7 mouse cellular contexts compared by ENCODE assay signal in genomic region chr6:128845319-128845979, GRCm38 (mm10). TPM values are rescaled to one million over a fixed set of nuclear protein-coding genes. Genes with fewer than 3 reads are reported as not detected.
A peak's percentile ranks its signal among the peaks of the same experiment; 100 is the strongest.
DNase-seq lines count a peak whose midpoint lies in the region; ATAC-seq lines count a peak whose summit lies in the region.

No protein-coding gene starts in this region.

- 28% methylated on average over 7 of the region's 7 CpGs for WGBS in hindbrain, embryonic 16.5 days

- ATAC-seq in hindbrain, embryonic 16.5 days = no peak

- H3K4me3 ChIP-seq in hindbrain, embryonic 16.5 days (ENCODE audit: low read length) = no peak overlapping the region
- peak overlapping the region; percentile 88 for H3K4me3 ChIP-seq in megakaryocyte, embryonic 14.5 days (replicated peaks)

- no peaks in the 10 kb centered on the region for H3K27me3 ChIP-seq in hindbrain, embryonic 16.5 days (replicated peaks; ENCODE audit: control insufficient read depth, insufficient read depth, low read length)
- H3K27me3 ChIP-seq in megakaryocyte, embryonic 14.5 days (replicated peaks) = no peaks in the 10 kb centered on the region

- no peak overlapping the region for H3K27ac ChIP-seq in hindbrain, embryonic 16.5 days (ENCODE audit: low read depth, low read length)

- H3K9ac ChIP-seq in hindbrain, embryonic 16.5 days (ENCODE audit: low read depth, low read length) = no peak overlapping the region

- 0 out of 2 replicates have a peak overlapping the region, but pooled peaks have one; percentile 4 for H3K4me2 ChIP-seq in hindbrain, embryonic 16.5 days (ENCODE audit: low read length)

- H3K4me1 ChIP-seq in hindbrain, embryonic 16.5 days (ENCODE audit: control insufficient read depth, insufficient read depth, low read depth, low read length) = peaks cover 8% of the 10 kb centered on the region; the same call in 1 of the 2 replicates
- peaks cover 60% of the 10 kb centered on the region for H3K4me1 ChIP-seq in megakaryocyte, embryonic 14.5 days

- peak; percentile 92 for DNase-seq in WW6 (ENCODE audit: low read depth, low spot score)
- peak; percentile 87 for DNase-seq in cerebellum, adult 9-10 months
- peak; percentile 77 to 78 for DNase-seq in frontal cortex, postnatal 36 days (ENCODE audit: low spot score in 2 of 2)
- peak; percentile 62 to 68 for DNase-seq in left cerebral cortex, adult 8-10 months (ENCODE audit: low spot score in 2 of 2)
- peak; percentile 83 for DNase-seq in right cerebral cortex, postnatal 14 days

- no peaks in the 10 kb centered on the region for H3K9me3 ChIP-seq in hindbrain, embryonic 16.5 days (ENCODE audit: control insufficient read depth, low read length)
- H3K9me3 ChIP-seq in megakaryocyte, embryonic 14.5 days = no peaks in the 10 kb centered on the region

- no peaks in the 10 kb centered on the region for H3K36me3 ChIP-seq in hindbrain, embryonic 16.5 days (ENCODE audit: control insufficient read depth, insufficient read depth, low read length)
- peaks cover 4% of the 10 kb centered on the region for H3K36me3 ChIP-seq in megakaryocyte, embryonic 14.5 days (replicated peaks; ENCODE audit: low read length)

RNA-seq across cellular contexts. Expression of gene Klrb1b, which starts 19.3 kb away (rescaled TPM):
- polyA plus RNA-seq in hindbrain, embryonic 16.5 days (2015; fragmentation: Nextera tagmentation; extraction: Ambion mirVana) = not detected in 2 replicates
- total RNA-seq in left cerebral cortex, adult 8-10 months (2022) = under 1 TPM in 2 of 4 experiments, not detected in 2; 0.46 to 0.70 TPM
- polyA plus RNA-seq in megakaryocyte, embryonic 14.5 days (2012; ENCODE audit: insufficient read depth, low replicate concordance) = not detected in 2 replicates

RNA-seq across cellular contexts. Expression of gene Gm44511, which starts 19.3 kb away (rescaled TPM):
- not detected in 2 replicates for polyA plus RNA-seq in hindbrain, embryonic 16.5 days (2015; fragmentation: Nextera tagmentation; extraction: Ambion mirVana)
- total RNA-seq in left cerebral cortex, adult 8-10 months (2022) = under 1 TPM in 1 of 4 experiments, not detected in 3; 0.82 TPM
- not detected in 2 replicates for polyA plus RNA-seq in megakaryocyte, embryonic 14.5 days (2012; ENCODE audit: insufficient read depth, low replicate concordance)

RNA-seq across cellular contexts. Expression of gene Clec2i, which starts 41.9 kb away (rescaled TPM):
- not detected in 2 replicates for polyA plus RNA-seq in hindbrain, embryonic 16.5 days (2015; fragmentation: Nextera tagmentation; extraction: Ambion mirVana)
- total RNA-seq in left cerebral cortex, adult 8-10 months (2022) = under 1 TPM in 1 of 4 experiments, not detected in 3; 0.17 TPM
- polyA plus RNA-seq in megakaryocyte, embryonic 14.5 days (2012; ENCODE audit: insufficient read depth, low replicate concordance) = not detected in 2 replicates

RNA-seq across cellular contexts. Expression of gene BC035044, which starts 45.5 kb away (rescaled TPM):
- polyA plus RNA-seq in hindbrain, embryonic 16.5 days (2015; fragmentation: Nextera tagmentation; extraction: Ambion mirVana) = 0.49 and 0.72 TPM in 2 replicates
- total RNA-seq in left cerebral cortex, adult 8-10 months (2022) = 1 to 10 TPM in 3 of 4 experiments, under 1 TPM in 1; 0.84 to 1.7 (median 1.4) TPM
- 0.43 TPM in 1 of 2 replicates, not detected in the other for polyA plus RNA-seq in megakaryocyte, embryonic 14.5 days (2012; ENCODE audit: insufficient read depth, low replicate concordance)

RNA-seq across cellular contexts. Expression of gene Klrb1c, which starts 56.4 kb away (rescaled TPM):
- 0.11 and 0.15 TPM in 2 replicates for polyA plus RNA-seq in hindbrain, embryonic 16.5 days (2015; fragmentation: Nextera tagmentation; extraction: Ambion mirVana)
- under 1 TPM in 1 of 4 experiments, not detected in 3; 0.25 TPM for total RNA-seq in left cerebral cortex, adult 8-10 months (2022)
- not detected in 2 replicates for polyA plus RNA-seq in megakaryocyte, embryonic 14.5 days (2012; ENCODE audit: insufficient read depth, low replicate concordance)
